Mouse (Mus musculus): ENCODE data around the gene Mzf1.
"Not testable (repeated sequence)": the region's sequence is repeated elsewhere in the genome, so short reads cannot be mapped to it uniquely, and the experiment has no call there.

The Mzf1 gene

DNA sequence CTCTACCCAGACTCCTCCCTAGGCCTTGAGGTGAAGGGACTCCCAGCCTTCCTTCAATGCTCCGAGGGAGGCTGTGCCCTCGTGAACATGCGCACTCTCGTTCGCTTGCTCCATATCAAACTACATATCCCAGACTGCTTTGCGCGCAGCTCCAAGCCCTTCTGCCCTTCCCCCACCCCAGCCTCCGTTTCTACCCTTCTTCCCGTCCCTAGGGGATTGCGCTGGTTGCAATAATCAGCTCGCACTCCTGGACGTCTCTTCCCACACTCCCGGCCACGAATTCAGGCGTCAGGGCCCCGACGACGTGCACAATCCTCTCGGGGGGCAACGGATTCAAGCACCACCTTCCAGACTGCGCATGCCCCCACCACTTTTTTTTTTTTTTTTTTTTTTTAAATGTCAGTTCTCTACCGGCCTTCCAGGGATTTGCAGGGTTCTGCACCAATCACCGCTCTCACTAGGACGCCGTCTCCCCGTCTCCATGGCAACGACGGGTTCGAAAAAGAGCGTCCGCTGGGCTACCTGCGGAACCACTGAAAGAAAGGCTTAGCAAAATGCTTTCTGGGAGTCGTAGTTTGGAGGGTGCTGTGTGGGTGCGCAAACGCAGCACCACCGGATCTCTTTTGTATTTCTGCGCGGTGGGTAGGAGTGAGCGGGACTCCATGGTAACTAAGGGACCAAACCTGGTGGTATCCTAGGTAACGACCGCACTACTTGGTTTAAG, at the start of gene Mzf1:
Mzf1 (minus strand) TSS at position 478 of the 724 bp plus-strand sequence.
- DNase-seq (ENCODE audit: low spot score in 2 of 2): peak; percentile 86 to 90

DNA sequence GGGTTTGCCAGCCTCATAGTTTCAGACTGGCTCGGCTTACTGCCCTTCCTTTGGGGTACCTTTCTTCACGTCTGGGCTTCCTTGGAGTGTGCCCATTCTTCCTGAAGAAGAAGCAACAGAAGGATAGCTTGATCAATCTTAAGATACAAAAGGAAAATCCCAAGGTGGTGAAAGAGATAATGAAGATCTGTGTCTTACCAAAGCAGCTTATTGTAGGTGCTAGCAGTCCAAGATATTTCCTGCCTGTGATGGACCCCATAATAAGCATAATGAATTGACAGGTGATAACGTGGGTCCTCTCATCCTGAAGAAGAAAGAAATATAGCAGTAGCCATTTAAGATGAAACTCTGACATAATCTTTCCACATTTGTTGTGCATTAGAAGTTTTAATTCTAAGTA, 40.5 kb upstream of the Mzf1 start, which contains the start of gene Vmn1r85:
Vmn1r85 (minus strand) TSS at position 101 of the 400 bp plus-strand sequence.
- DNase-seq (ENCODE audit: low spot score in 2 of 2): no peak

DNA sequence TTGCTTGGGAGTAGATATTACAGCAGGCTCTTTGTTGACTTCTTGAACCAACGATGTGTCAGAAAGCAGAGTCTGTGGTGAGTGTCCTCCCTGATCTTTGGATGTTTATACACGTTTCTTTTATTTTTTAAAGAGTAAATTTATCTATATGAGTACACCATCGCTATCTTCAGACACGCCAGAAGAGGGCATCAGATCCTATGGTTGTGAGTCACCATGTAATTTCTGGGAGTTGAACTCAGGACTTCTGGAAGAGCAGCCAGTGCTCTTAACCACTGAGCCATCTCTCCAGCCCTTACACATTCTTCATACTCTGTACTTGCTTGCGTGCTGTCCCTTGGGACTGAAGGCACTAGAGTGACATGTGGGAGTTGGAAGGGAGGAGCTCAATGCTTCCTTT, 17.7 kb upstream of the Mzf1 start:
- no peak for DNase-seq (ENCODE audit: low spot score in 2 of 2)

DNA sequence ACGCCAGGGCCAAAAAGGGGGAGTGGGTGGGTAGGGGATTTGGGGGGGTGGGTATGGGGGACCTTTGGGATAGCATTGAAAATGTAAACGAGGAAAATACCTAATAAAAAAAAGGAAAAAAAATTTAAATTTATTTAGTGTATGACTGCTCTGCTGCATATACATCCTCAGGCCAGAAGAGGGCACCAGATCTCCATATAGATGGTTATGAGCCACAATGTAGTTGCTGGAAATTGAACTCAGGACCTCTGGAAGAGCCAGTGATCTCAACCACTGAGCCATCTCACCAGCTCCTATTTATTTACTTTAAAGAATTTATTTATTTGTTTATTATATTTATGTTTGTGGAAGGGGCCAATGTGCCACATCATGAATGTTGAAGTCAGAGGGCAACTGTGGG, 8.8 kb upstream of the Mzf1 start:
- not testable (repeated sequence) for DNase-seq (ENCODE audit: low spot score in 2 of 2)

DNA sequence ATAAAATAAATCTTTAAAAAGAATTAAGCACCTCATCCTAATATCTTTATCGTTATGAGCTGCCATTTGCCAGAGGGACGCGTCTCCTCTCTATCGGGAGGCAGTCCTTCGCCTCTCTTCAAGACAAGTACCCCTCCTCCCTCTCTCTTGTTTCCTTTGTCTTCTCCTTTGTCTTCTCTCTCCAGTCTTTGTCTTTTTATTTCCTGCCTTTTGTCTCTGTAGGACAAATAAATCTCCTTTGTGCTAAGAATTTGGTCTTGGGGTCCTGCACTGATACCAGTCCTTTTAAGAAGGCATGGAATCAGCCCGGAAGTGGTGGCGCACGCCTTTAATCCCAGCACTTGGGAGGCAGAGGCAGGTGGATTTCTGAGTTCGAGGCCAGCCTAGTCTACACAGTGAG, 5.0 kb upstream of the Mzf1 start:
- DNase-seq (ENCODE audit: low spot score in 2 of 2): no peak

DNA sequence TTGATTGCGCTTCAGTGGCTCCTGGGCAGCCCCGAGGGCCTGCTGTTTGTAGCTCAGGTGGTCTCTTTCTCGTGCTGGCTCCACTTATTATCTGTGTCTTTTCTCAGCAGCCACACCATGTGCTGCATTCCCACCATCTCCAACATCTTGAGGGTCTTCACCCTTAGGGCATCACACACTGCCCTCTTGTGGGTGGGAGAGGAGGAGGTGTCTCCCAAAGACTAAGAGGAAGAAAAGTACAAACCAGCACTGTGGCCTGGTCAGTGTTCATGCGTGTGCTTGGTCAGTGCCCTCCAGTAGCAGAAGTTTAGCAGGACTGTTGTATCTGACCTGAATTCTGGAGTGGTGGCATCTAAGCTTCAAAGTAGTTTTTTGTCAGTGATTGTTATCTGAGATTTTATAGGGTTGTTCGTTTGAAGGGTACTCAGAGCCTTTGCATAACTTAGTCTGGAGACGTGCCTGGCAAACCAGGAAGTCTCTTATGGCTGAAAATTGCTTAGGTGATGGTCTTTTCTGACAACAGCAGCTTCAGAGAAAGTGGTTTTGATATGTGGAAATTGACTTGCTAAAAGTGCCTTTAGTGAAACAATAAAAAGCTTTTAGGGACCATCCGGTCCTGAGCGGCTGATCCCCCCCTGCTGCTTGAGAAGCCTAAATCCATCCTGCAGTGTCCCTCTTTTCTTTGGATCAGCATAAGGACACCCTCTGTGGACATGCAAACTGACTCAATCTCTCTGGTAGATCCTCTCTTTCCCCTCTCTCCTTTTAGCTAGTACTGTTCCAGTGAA, 2.5 kb upstream of the Mzf1 start:
- DNase-seq (ENCODE audit: low spot score in 2 of 2): no peak

DNA sequence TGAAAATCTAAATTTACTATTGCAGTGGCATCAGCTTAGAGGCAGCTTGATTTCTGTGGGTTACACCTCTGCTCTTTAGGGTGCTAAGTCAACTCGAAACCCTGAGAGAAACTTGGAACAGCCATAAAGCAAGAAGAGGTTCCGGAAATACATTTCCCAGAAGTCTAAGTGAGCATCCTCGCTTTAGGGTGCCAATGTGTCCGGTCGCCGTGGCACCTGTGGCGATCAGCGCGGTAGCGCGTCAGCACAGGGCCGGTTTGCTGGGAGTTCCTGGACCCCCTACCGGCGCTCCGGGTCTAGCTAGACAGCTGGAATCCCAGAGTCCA, 640 bp downstream of the Mzf1 start:
- no peak for DNase-seq (ENCODE audit: low spot score in 2 of 2)

DNA sequence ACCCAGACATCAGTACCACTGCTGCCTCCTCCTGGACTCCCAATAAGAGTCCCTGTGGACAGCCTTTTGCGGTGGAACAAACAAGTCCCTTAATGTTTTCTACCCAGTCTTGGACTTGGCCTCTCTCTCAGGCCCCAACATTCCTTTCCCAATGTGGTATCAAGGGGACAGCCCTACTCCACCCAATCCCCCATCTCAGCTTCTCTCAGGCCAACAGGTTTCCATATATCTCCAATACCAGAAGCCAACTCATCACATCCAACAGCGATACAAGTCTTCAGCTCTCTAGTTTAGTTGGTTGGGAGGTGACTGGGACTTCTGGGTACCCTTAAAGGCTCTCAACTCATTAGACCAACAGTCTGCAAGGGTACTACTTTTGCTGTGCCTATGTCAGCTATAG, 1.1 kb downstream of the Mzf1 start:
- no peak for DNase-seq (ENCODE audit: low spot score in 2 of 2)

DNA sequence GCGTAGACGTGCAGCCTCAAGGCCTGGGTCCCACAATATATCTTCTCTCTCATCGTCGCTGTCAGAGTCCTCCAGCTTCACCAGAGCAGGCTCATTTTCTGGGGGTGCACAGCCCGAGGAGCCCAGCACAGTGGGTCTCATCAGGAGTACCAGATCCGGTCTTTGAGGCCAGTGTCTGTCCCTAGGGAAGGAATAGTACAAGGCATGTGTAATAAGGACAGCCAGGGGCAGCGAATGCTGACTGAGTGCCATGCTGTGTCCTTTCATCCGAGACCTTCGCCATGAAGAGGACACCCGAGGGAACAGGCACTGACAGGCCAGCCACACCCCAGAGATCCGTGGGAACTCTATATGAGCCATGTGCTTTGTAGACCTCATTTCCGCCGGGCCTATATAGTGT, 1.6 kb downstream of the Mzf1 start:
- no peak for DNase-seq (ENCODE audit: low spot score in 2 of 2)

DNA sequence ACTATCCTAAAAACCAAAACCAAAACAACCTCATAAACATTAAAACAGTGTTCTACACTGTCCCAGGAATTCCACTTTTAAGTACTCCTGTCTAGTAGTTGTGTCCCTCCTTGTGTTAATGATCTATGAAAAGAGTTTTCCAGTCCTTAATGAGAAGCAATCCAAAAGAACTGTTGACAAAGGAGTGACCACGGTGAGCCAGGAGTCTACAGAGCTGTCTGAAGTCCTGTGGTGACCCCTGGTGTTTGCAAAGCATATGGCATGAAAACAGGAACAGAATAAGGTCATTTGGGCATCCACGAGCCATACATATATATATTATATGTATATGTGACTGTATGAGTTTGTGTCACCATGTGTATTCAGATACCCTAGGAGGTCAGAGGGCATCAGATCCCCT, 8.5 kb downstream of the Mzf1 start:
- DNase-seq (ENCODE audit: low spot score in 2 of 2): no peak

DNA sequence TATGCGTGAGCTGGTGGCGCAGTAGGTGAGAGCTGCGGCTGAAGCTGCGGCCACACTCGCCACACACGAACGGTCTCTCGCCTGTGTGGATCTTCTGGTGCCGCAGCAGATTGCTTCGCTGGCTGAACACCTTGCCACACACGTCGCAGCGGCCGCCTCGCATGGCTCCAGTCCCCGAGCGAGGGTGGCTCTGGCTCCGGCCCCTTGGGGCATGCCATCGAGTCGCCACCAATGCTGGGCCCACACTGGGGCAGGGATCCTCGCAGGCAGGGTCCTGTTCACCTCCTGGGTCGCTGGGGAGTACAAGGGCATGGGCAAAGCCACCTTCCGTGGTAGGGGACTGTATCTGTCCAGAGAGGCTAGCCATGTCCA, 10.3 kb downstream of the Mzf1 start:
- peak in 1 of 2 experiments; percentile 1 for DNase-seq (ENCODE audit: low spot score in 2 of 2)

DNA sequence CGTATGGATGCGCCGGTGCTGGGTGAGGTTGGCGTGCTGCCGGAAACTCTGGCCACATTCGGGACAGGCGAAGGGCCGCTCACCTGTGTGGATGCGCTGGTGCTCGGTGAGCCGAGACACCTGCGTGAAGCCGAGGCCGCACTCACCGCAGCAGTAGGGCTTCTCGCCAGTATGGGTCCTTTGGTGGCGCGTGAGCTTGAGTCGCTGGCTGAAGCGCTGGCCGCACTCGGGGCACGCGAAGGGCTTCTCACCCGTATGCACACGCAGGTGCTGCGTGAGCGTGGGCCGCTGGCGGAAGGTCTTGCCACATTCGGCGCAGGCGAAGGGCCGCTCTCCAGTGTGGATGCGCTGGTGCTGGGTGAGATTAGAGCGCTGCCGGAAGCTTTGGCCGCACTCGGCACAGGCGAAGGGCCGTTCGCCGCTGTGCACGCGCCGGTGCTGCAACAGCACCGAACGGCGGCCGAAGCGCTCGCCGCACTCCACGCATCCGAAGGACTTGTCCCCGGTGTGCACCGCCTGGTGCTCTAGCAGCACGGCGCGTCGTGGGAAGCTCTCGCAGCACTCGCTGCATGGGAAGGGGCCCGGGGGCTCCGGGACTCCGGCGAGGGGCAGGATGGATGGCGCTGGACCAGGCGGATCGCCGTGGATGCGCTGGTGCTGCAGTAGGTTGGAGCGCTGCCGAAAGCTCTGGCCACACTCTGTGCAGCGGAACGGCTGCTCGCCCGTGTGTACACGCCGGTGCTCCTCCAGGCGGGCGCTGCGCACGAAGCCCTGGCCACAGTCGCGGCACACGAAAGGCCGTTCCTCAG, 10.9 kb downstream of the Mzf1 start:
- DNase-seq (ENCODE audit: low spot score in 2 of 2): no peak

DNA sequence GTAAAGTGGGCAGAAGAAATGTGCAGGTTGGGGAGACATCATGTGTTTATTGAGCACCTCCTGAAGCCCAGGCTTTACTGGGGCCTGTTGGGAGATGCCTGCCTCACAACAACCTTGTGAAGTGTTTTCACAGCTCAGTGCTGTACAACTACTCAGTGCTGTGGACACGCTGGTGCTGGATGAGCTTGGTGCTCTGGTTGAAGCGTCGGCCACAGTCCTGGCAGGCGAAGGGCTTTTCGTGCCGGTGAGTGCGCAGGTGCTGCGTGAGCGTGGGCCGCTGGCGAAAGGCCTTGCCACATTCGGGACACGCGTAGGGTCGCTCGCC, 11.5 kb downstream of the Mzf1 start:
- no peak for DNase-seq (ENCODE audit: low spot score in 2 of 2)

DNA sequence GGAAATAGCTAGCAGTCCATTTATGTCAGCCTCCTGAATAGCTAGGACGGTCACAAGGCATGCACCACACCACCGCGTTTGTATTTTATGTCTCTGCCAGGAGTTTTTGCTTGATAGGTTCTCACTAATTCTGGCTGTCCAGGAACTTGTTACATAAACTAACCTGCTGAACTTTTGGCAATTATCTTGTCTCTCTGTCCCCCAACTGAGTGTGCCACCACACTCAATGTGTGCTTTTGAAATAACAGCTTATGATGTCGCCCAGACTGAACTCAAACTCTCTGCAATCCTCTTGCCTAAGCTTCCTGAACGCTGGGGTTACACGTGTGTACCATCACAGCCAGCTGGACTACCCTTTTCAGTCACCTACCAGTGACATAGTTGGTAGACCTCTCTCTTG, 12.1 kb downstream of the Mzf1 start:
- DNase-seq (ENCODE audit: low spot score in 2 of 2): no peak

DNA sequence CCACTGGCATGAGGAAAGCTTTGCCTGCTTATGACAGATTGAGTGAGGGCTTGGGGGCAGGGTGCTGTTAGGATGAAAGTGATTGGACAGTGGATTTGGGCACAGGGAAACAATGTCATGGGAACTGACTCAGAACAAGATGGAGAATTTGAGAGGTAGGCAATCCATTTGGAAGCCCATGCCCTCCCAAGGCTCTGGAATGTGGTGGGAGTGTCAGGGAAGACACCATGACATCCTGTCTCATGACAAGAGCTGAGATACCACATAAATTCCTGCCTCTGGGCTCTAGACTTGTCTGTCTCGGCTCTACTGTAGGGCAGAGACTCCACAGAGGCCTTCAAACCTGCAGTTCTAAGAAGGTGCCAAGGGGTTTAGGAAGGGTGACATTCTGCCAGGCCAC, 13.3 kb downstream of the Mzf1 start:
- no peak for DNase-seq (ENCODE audit: low spot score in 2 of 2)

DNA sequence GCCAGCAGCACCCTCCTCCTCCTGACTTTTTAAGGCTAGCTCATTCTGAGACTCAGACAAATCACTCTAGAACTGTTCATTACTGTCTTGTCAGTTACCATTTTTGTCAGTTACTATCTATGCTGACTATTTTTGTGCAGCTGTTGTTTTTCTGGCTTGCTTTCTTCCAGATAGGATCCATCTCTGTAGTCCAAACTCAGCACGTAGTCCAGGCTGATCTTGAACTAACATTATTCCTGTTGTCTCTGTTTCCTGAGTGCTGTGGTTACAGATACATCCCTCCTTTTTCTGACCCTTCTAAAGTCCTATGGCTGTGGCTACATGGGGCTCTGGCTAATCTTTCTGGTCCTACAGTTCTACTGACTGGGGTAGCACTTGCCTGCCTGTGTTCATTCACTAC, 15.4 kb downstream of the Mzf1 start:
- DNase-seq (ENCODE audit: low spot score in 2 of 2): no peak

DNA sequence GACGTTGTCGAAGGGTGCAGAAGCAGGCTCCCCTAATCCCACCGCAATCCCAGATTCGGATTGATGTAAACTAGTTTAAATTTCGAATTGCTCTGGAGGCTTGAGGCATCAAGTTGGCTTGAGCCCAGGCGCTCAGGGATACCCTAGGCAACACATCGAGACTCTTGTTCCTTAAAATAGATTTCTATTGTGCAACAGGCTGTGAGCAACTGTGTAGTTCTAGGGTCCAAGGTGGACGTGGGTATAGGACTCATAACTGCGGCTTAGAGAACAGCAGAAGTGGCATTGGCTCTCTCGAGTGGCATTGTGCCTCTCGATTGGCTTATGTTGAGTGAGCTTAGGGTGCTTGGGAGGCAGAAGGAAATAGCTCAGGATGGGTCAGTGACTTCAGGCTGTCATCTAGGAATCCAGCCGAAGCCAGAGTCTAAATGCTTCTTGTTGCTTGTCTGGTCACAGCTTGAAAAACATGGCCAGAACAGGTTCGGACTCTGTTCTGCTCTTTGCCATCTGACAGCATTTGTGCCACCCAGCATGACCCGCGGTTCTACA, 15.9 kb downstream of the Mzf1 start:
- no peak for DNase-seq (ENCODE audit: low spot score in 2 of 2)

DNA sequence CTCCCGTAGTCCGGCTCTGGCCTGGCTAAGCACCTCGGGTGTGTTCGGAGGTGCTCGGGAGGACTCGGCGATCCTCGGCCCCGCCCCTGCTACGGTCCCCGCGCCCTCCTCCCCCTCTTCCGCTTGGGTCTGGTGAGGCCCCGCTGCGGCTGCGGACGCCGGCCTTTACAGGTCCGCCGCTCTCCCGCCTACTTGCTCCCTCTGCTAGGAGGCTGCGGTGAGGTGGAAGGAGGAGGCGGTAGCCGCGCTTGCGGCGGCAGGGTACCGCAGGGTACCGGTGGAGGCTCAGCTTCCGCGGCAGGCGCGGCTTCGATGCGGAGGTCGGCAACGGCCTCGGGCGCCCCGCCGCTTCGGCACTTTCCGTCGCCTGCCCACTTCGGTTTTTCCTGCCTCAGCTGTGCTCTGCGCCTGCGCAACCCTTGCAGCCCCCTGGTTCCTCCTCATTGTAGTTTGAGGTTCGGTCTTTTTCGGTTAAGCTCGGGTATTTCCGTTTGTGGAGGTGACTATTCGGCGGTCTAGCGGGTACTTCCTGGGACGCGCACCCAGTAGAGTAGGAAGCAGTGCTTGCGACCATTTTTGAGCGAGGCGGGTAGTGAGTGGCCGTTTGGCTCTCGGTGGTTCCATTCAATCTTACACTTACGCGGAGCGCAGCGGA, 16.5 kb downstream of the Mzf1 start, which contains the start of gene Ube2m:
Ube2m (minus strand) TSS at position 375 of the 655 bp plus-strand sequence.
- DNase-seq (ENCODE audit: low spot score in 2 of 2): peak; percentile 95 to 99

DNA sequence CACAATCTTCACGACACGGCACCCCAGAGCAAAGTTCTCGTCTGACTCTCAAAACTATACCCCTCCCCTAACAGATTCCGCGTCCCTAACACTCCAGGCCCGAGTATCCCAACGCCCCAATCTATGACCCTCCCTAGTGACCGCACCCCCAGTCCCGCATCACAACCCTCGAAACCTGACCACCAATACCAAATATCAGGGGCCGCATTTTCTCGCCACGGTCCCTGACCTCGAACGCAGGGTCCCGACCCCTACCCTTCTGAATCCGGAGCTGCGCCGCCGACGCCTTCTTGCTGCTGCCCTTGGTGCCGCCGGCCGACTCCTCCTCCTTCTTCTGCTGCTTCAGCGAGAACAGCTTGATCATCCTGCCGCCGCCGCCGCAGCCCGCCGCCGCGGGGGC, 17.2 kb downstream of the Mzf1 start:
- no peak for DNase-seq (ENCODE audit: low spot score in 2 of 2)

DNA sequence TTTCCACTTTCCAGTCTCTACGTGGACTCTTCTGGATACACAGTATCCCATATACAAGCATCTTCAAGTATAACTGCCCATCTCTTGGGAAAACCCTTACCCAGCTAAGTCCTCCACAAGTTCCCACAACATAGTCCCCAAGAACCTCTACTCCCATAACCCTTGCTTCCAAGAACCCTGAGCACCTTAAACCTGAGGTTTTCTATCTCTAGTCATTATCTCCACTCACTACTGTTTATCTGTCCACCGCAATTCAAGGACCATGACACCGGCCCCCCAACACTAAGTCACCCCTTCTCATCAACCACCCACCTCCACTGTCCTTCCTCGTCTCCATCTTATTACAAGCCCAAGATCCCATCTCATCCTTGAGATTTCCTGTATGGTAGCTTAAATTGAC, 17.8 kb downstream of the Mzf1 start:
- no peak for DNase-seq (ENCODE audit: low spot score in 2 of 2)

DNA sequence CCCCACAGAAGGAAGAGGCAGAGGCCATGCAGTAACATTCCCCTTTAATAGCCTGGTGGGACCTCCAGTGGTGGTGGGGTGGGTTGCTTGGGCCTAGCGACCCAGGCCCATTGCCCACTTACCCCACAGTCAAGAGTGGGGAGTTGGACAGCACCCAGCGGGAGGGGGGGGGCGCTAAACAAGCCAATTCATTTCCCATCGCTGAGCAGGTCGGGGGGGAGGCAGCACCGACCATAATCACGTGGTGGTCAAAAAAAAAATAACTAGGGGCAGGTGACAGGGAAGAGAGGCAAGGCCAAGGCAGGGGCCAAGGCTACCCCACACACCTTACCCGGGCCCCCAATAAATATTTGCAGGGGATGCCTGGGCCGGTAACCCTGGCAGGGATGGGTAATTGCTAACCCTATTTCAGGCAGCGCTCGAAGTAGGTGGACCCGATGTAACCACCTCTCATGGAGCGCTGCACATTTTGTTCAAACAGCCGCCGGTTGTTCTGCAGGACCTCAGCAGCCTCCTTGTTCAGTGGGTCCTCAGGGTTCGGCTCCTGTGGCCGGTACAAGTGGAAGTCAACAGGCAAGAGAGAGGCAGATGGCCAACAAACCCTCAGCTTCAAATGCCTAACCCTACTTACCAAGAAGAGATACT, 19.2 kb downstream of the Mzf1 start:
- no peak for DNase-seq (ENCODE audit: low spot score in 2 of 2)

All from urinary bladder, adult 18-20 months (tissue).